In genomic region chr9:37362881-37363280, GRCm38 (mm10) we compare ENCODE assay signal across 22 mouse cellular contexts. TPM values are rescaled to one million over a fixed set of nuclear protein-coding genes. Genes with fewer than 3 reads are reported as not detected.
"Had no signal": no experiment of that assay in that cellular context is flagged by ENCODE, and none has a peak within 500 bp of the region (broad histone marks: within the 10 kb centered on the region; RNA-seq: fewer than 3 reads in every experiment).

No protein-coding gene starts in this region.

- H3K4me3 ChIP-seq: intestine, embryonic 15.5 days; liver, embryonic 13.5 days; megakaryocyte, embryonic 14.5 days; midbrain, embryonic 12.5 days; midbrain, embryonic 15.5 days had no signal

- H3K27ac ChIP-seq: intestine, embryonic 15.5 days; kidney, postnatal 0 days; liver, embryonic 13.5 days; macrophage; midbrain, embryonic 12.5 days; midbrain, embryonic 15.5 days; stomach, postnatal 0 days had no signal

- H3K27me3 ChIP-seq: intestine, embryonic 15.5 days; liver, embryonic 13.5 days; midbrain, embryonic 12.5 days; midbrain, embryonic 15.5 days had no signal

- H3K9ac ChIP-seq: intestine, embryonic 15.5 days; liver, embryonic 13.5 days; midbrain, embryonic 12.5 days; midbrain, embryonic 15.5 days had no signal

- H3K4me1 ChIP-seq: intestine, embryonic 15.5 days had no signal

- H3K9me3 ChIP-seq: intestine, embryonic 15.5 days; liver, embryonic 13.5 days; megakaryocyte, embryonic 14.5 days; midbrain, embryonic 12.5 days; midbrain, embryonic 15.5 days had no signal

- DNase-seq: kidney, adult 11 months; kidney, postnatal 25 days; liver, embryonic 13.5 days; lung, adult 2 months; lung, postnatal 14 days; right cerebral cortex, adult 18-20 months; right cerebral cortex, postnatal 14 days; right cerebral cortex, postnatal 4 days; thymus, adult 2 months; thymus, postnatal 14 days; thymus, postnatal 4 days had no signal

- H3K36me3 ChIP-seq: intestine, embryonic 15.5 days; liver, embryonic 13.5 days; midbrain, embryonic 12.5 days; midbrain, embryonic 15.5 days had no signal

RNA-seq across cellular contexts. Expression of gene Hepacam, which starts 4.3 kb away (rescaled TPM):
- total RNA-seq: liver, adult 2 months had no signal
- polyA plus RNA-seq: liver, adult 2 months; liver, embryonic 16.5 days; macrophage; neural tube, embryonic 11.5 days; stomach, embryonic 14.5 days had no signal

RNA-seq across cellular contexts. Expression of gene Robo4, which starts 38.8 kb away (rescaled TPM):
- polyA plus RNA-seq: macrophage had no signal
